Mouse (Mus musculus) left cerebral cortex, postnatal 36 days (tissue): Measurements from ENCODE around the gene Dapp1. TPM values are rescaled to one million over a fixed set of nuclear protein-coding genes. Genes with fewer than 3 reads are reported as not detected.

ENCODE experiments used
- DNase-seq, 2 experiments: peaks; one replicate each; pipeline ENCODE4 v3.0.0; 2021 to 2022; ENCODE audit warnings: low spot score in 2 of 2, mixed read lengths in 1 of 2
- intact Hi-C: fragments of 180-260 bp; cut with DNase I; formaldehyde crosslinking; loops from one replicate; pipeline ENCODE4 v1.15.1; 2025
- total RNA-seq, 2 experiments: library from RNA; stranded (reverse); gene quantifications; 2 replicates each; pipeline ENCODE4 v1.2.3; 2021

Gene Dapp1
- 1 to 10 TPM; 2.6 to 3.4 TPM for total RNA-seq

- DNase-seq, result peak; percentile 29 to 30
- intact Hi-C loops, result no loop called here
These were observed at the start of gene Dapp1 for GRCm38 (mm10) chr3:137981382-137981750. Gene Dapp1, minus strand, starts transcription at chr3:137981545.

- intact Hi-C loops, result no loop called here
- no peak for DNase-seq
These were observed 49.2 kb upstream of the Dapp1 start for GRCm38 (mm10) chr3:138030563-138030962.

- peak; percentile 19 to 26 for DNase-seq
- intact Hi-C loops, result no loop called here
These were observed 48.0 kb upstream of the Dapp1 start for GRCm38 (mm10) chr3:138029351-138029750.

- DNase-seq, result no peak
- intact Hi-C loops, result no loop called here
These were observed 46.4 kb upstream of the Dapp1 start for GRCm38 (mm10) chr3:138027575-138028362.

GRCm38 (mm10) chr3:138026286-138026685, 44.9 kb upstream of the Dapp1 start:
- intact Hi-C loops, result no loop called here

GRCm38 (mm10) chr3:138022651-138023050, 41.3 kb upstream of the Dapp1 start:
- DNase-seq, result no peak
- intact Hi-C loops, result no loop called here

More at GRCm38 (mm10) chr3:138026286-138026685, 44.9 kb upstream of the Dapp1 start:
- DNase-seq, result peak; percentile 10 to 17

GRCm38 (mm10) chr3:138022003-138022402, 40.7 kb upstream of the Dapp1 start:
- intact Hi-C loops, result no loop called here
- DNase-seq, result no peak

GRCm38 (mm10) chr3:138016810-138017209, 35.5 kb upstream of the Dapp1 start:
- intact Hi-C loops, result no loop called here
- DNase-seq, result no peak

- intact Hi-C loops, result no loop called here
These were observed 33.4 kb upstream of the Dapp1 start for GRCm38 (mm10) chr3:138014725-138015124.

GRCm38 (mm10) chr3:138012351-138012750, 31.0 kb upstream of the Dapp1 start:
- no peak for DNase-seq
- intact Hi-C loops, result no loop called here

More at GRCm38 (mm10) chr3:138014725-138015124, 33.4 kb upstream of the Dapp1 start:
- DNase-seq, result no peak

GRCm38 (mm10) chr3:138008152-138008551, 26.8 kb upstream of the Dapp1 start:
- intact Hi-C loops, result no loop called here
- no peak for DNase-seq

GRCm38 (mm10) chr3:138006896-138007295, 25.6 kb upstream of the Dapp1 start:
- intact Hi-C loops, result no loop called here
- DNase-seq, result no peak

GRCm38 (mm10) chr3:138003264-138003663, 21.9 kb upstream of the Dapp1 start:
- DNase-seq, result no peak
- intact Hi-C loops, result no loop called here

- intact Hi-C loops, result no loop called here
These were observed 21.2 kb upstream of the Dapp1 start for GRCm38 (mm10) chr3:138002545-138002944.

GRCm38 (mm10) chr3:138001865-138002264, 20.5 kb upstream of the Dapp1 start:
- no peak for DNase-seq
- intact Hi-C loops, result no loop called here

More at GRCm38 (mm10) chr3:138002545-138002944, 21.2 kb upstream of the Dapp1 start:
- DNase-seq, result no peak

- no peak for DNase-seq
- intact Hi-C loops, result no loop called here
These were observed 19.4 kb upstream of the Dapp1 start for GRCm38 (mm10) chr3:138000724-138001069.

GRCm38 (mm10) chr3:138000062-138000723, 18.8 kb upstream of the Dapp1 start:
- no peak for DNase-seq
- intact Hi-C loops, result no loop called here

- intact Hi-C loops, result loop anchor here (10.0 kb wide), 1 partner anchor 225 kb away; no protein-coding TSS in a partner anchor
- DNase-seq, result no peak
These were observed 18.0 kb upstream of the Dapp1 start for GRCm38 (mm10) chr3:137999224-137999790.

GRCm38 (mm10) chr3:137998491-137999223, 17.3 kb upstream of the Dapp1 start:
- DNase-seq, result no peak
- intact Hi-C loops, result loop anchor here (10.0 kb wide), 1 partner anchor 224 kb away; no protein-coding TSS in a partner anchor

- intact Hi-C loops, result loop anchor here (10.0 kb wide), 1 partner anchor 221 kb away; no protein-coding TSS in a partner anchor
- no peak for DNase-seq
These were observed 14.1 kb upstream of the Dapp1 start for GRCm38 (mm10) chr3:137995486-137995885.
